Comparison of ENCODE assay signal across 18 mouse cellular contexts in genomic region chr16:12035626-12036025, GRCm38 (mm10). TPM values are rescaled to one million over a fixed set of nuclear protein-coding genes. Genes with fewer than 3 reads are reported as not detected.
DNase-seq lines count a peak whose midpoint lies in the region; ATAC-seq lines count a peak whose summit lies in the region.
"Had no signal": no experiment of that assay in that cellular context is flagged by ENCODE, and none has a peak within 500 bp of the region (broad histone marks: within the 10 kb centered on the region; RNA-seq: fewer than 3 reads in every experiment).

No protein-coding gene starts in this region.

- no peak overlapping the region for H3K27ac ChIP-seq in liver, embryonic 12.5 days
- H3K27ac ChIP-seq: embryonic facial prominence, embryonic 12.5 days; forebrain, embryonic 15.5 days; heart, embryonic 10.5 days; intestine, embryonic 15.5 days had no signal

- H3K4me3 ChIP-seq in liver, embryonic 12.5 days, result no peak overlapping the region
- H3K4me3 ChIP-seq: embryonic facial prominence, embryonic 12.5 days; forebrain, embryonic 15.5 days; heart, embryonic 10.5 days; intestine, embryonic 15.5 days had no signal

- no peak overlapping the region for H3K4me2 ChIP-seq in liver, embryonic 12.5 days
- H3K4me2 ChIP-seq: embryonic facial prominence, embryonic 12.5 days; forebrain, embryonic 15.5 days; intestine, embryonic 15.5 days had no signal

- WGBS in liver, embryonic 12.5 days (ENCODE audit: insufficient replicate concordance), result 18% methylated on average over 3 of the region's 3 CpGs

- DNase-seq in cerebellum, adult 11-12 months, result peak; percentile 3
- no peak for DNase-seq in cerebellum, adult 8-10 months
- peak; percentile 61 for DNase-seq in heart, adult 11 months
- DNase-seq in heart, postnatal 4 days, result no peak
- no peak for DNase-seq in liver
- DNase-seq in kidney, postnatal 36 days, result no peak
- DNase-seq: gastrocnemius, postnatal 36 days; heart, adult 18-20 months; kidney, adult 18-20 months had no signal

- no peaks in the 10 kb centered on the region for H3K27me3 ChIP-seq in liver, embryonic 12.5 days (replicated peaks)
- H3K27me3 ChIP-seq: embryonic facial prominence, embryonic 12.5 days; forebrain, embryonic 15.5 days; intestine, embryonic 15.5 days had no signal

- H3K36me3 ChIP-seq in liver, embryonic 12.5 days, result no peaks in the 10 kb centered on the region
- H3K36me3 ChIP-seq: embryonic facial prominence, embryonic 12.5 days; forebrain, embryonic 15.5 days; heart, embryonic 10.5 days; intestine, embryonic 15.5 days had no signal

- peaks cover 5% of the 10 kb centered on the region; the same call in 1 of the 2 replicates for H3K4me1 ChIP-seq in liver, embryonic 12.5 days
- H3K4me1 ChIP-seq: embryonic facial prominence, embryonic 12.5 days; heart, embryonic 10.5 days; intestine, embryonic 15.5 days had no signal

- H3K9me3 ChIP-seq in liver, embryonic 12.5 days (replicated peaks), result no peaks in the 10 kb centered on the region
- H3K9me3 ChIP-seq: embryonic facial prominence, embryonic 12.5 days; forebrain, embryonic 15.5 days; heart, embryonic 10.5 days; intestine, embryonic 15.5 days had no signal

- 0 out of 2 replicates have a peak, but pooled peaks have one; percentile 58 for ATAC-seq in liver, embryonic 12.5 days
- ATAC-seq: activated CD4-positive, CD25-positive, alpha-beta regulatory T cell, adult 4 months; forebrain, embryonic 15.5 days; intestine, embryonic 15.5 days; Patski had no signal

- H3K9ac ChIP-seq in liver, embryonic 12.5 days, result no peak overlapping the region
- H3K9ac ChIP-seq: embryonic facial prominence, embryonic 12.5 days; forebrain, embryonic 15.5 days; intestine, embryonic 15.5 days had no signal

RNA-seq across cellular contexts. Expression of gene Shisa9, which starts 51.7 kb away (rescaled TPM):
- under 1 TPM; 0.21 to 0.54 TPM for total RNA-seq in heart, postnatal 4 days (2021)
- polyA plus RNA-seq in liver, embryonic 12.5 days (2016; fragmentation: Nextera tagmentation; extraction: Ambion mirVana), result 0.60 and 0.86 TPM in 2 replicates
- total RNA-seq: gastrocnemius, postnatal 36 days; MEL had no signal
- polyA plus RNA-seq: activated CD4-positive, CD25-positive, alpha-beta regulatory T cell, adult 4 months; C2C12 had no signal

Comparison
In these comparisons a context has a peak if more than half of its experiments do, and no peak if none do; other contexts are left out.
1. DNase-seq: peak in cerebellum, adult 11-12 months (single experiment) and heart, adult 11 months (single experiment); none in cerebellum, adult 8-10 months (single experiment), heart, postnatal 4 days (single experiment), liver (single experiment) and kidney, postnatal 36 days (0 of 2).